In the genomic region with DNA sequence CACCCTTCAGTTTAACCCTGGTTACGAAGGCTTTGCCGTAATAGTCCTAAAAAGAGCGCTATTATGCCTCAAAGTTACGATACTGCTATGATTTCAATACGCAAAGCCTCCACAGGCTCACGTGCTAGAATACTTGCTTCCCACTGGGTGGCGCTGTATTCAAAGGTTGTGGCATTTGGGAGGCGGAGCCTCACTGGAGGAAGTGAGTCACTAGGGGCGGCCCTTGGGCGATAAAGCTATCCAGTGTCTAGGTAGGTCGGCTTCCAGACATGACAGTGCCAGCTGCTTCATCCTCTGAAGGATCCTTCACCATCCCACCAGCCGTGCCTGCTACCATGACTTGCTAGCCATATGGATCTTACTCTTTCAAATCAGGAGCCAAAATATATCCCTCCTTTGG, we compare ENCODE assay signal across 7 mouse cellular contexts.
DNase-seq lines count a peak whose midpoint lies in the region; ATAC-seq and TF ChIP-seq lines count a peak whose summit lies in the region.

No protein-coding gene starts in this region.

- peaks cover 49% of the 10 kb centered on the region for H3K36me3 ChIP-seq in E14TG2a.4 (ENCODE audit: insufficient read depth, low read length)
- peaks cover 9% of the 10 kb centered on the region for H3K36me3 ChIP-seq in neural tube, embryonic 11.5 days (ENCODE audit: control insufficient read depth, insufficient read depth, low read length)

- H3K9me3 ChIP-seq in E14TG2a.4 (ENCODE audit: low read length) = no peaks in the 10 kb centered on the region
- H3K9me3 ChIP-seq in neural tube, embryonic 11.5 days (ENCODE audit: control insufficient read depth, low read length) = no peaks in the 10 kb centered on the region

- peak; percentile 22 to 24 for DNase-seq in left cerebral cortex, adult 2 months (ENCODE audit: extremely low spot score in 1 of 2, low spot score in 2 of 2)
- no peak for DNase-seq in left cerebral cortex, adult 9 months (ENCODE audit: low spot score in 2 of 2)
- DNase-seq in ZHBTc4 (ENCODE audit: low read depth, low spot score) = peak; percentile 98
- peak; percentile 37 for DNase-seq in kidney, adult 9 months
- DNase-seq in neural tube, embryonic 11.5 days (ENCODE audit: low spot score) = peak; percentile 35

- no peak overlapping the region for H3K4me2 ChIP-seq in neural tube, embryonic 11.5 days (ENCODE audit: low read depth)

- TF ChIP-seq CTCF in left cerebral cortex, adult 2 months (IDR thresholded peaks at IDR 0.05) = peak; percentile 46
- peak; percentile 80 for TF ChIP-seq CTCF in E14TG2a.4 (conservative IDR thresholded peaks at IDR 0.05; ENCODE audit: low read length)

- intact Hi-C loops in left cerebral cortex, adult 2 months (cut with DNase I) = no loop called here

- no peak overlapping the region for H3K9ac ChIP-seq in neural tube, embryonic 11.5 days (ENCODE audit: low read length)

- H3K27me3 ChIP-seq in E14TG2a.4 (ENCODE audit: insufficient read depth, low read length) = no peaks in the 10 kb centered on the region
- no peaks in the 10 kb centered on the region for H3K27me3 ChIP-seq in neural tube, embryonic 11.5 days (ENCODE audit: control insufficient read depth, insufficient read depth, low read length)

- H3K4me1 ChIP-seq in E14TG2a.4 (replicated peaks; ENCODE audit: low read depth, low read length) = peaks cover 28% of the 10 kb centered on the region
- H3K4me1 ChIP-seq in neural tube, embryonic 11.5 days (ENCODE audit: control insufficient read depth, insufficient read depth, low read length) = no peaks in the 10 kb centered on the region

- no peak overlapping the region for H3K27ac ChIP-seq in left cerebral cortex, adult 2 months
- no peak overlapping the region for H3K27ac ChIP-seq in neural tube, embryonic 11.5 days (ENCODE audit: low read depth, low read length)

- ATAC-seq in common myeloid progenitor, adult 5-6 weeks (replicated peaks; ENCODE audit: low read depth, poor library complexity, severe bottlenecking) = peak; percentile 60; the same call in 1 of the 2 replicates
- no peak for ATAC-seq in neural tube, embryonic 11.5 days (ENCODE audit: insufficient read depth, low FRiP score, low TSS enrichment)

- 93% methylated on average over 12 of the region's 12 CpGs for WGBS in neural tube, embryonic 11.5 days

- no peak overlapping the region for H3K4me3 ChIP-seq in left cerebral cortex, adult 2 months
- peak overlapping the region; percentile 66 for H3K4me3 ChIP-seq in E14TG2a.4 (replicated peaks; ENCODE audit: low read length)
- H3K4me3 ChIP-seq in neural tube, embryonic 11.5 days (ENCODE audit: low read depth, low read length) = no peak overlapping the region

Comparison
In these comparisons a context has a peak if more than half of its experiments do, and no peak if none do; other contexts are left out.
1. DNase-seq: peak in left cerebral cortex, adult 2 months (2 of 2), ZHBTc4 (single experiment), kidney, adult 9 months (single experiment) and neural tube, embryonic 11.5 days (single experiment); none in left cerebral cortex, adult 9 months (0 of 2).